Mouse (Mus musculus) myocyte (in vitro differentiated cells): ENCODE data around the gene Gng3.
A peak's percentile ranks its signal among the peaks of the same experiment; 100 is the strongest.

Experiments
- CEBPB ChIP-seq: IDR thresholded peaks from 2 replicates; pipeline ENCODE4 v1.6.1; 2011; ENCODE audit warnings: mild to moderate bottlenecking, moderate library complexity; ENCODE audit not compliant: poor library complexity, insufficient read depth, severe bottlenecking
- POLR2A ChIP-seq: IDR thresholded peaks from one replicate; pipeline ENCODE4 v1.6.1; 2011; ENCODE audit warnings: low read depth, mild to moderate bottlenecking, control low read depth, moderate library complexity; ENCODE audit not compliant: insufficient read length
- TCF12 ChIP-seq: IDR thresholded peaks from one replicate; pipeline ENCODE4 v1.6.1; 2011; ENCODE audit warnings: mild to moderate bottlenecking, control low read depth; ENCODE audit not compliant: poor library complexity, insufficient read depth, severe bottlenecking

- TF ChIP-seq TCF12 (no peak), POLR2A (peak; percentile 74), CEBPB (no peak)
These were observed 40.6 kb downstream of the Gng3 start, which contains the start of gene Polr2g for GRCm38 (mm10) chr19:8798264-8798946.
